Mouse (Mus musculus) testis, adult 2 months (tissue): ENCODE data around the gene Usp44.

ENCODE experiments used
- CTCF ChIP-seq: fragments of 200-500 bp; IDR thresholded peaks from 2 replicates; pipeline ENCODE4 v1.5.1; 2012; ENCODE audit warnings: low read depth, mild to moderate bottlenecking, inconsistent platforms, low read length, moderate library complexity; ENCODE audit not compliant: control insufficient read depth, insufficient read depth, insufficient replicate concordance
- POLR2A ChIP-seq: fragments of 200-500 bp; IDR thresholded peaks from 2 replicates; pipeline ENCODE4 v1.6.1; 2012; ENCODE audit warnings: low read depth, mild to moderate bottlenecking, inconsistent platforms, low read length, moderate library complexity; ENCODE audit not compliant: control insufficient read depth

- TF ChIP-seq CTCF = no peak
- no peak for TF ChIP-seq POLR2A
These were observed 24.7 kb downstream of the Usp44 start for GRCm38 (mm10) chr10:93856095-93856494.
